Mouse (Mus musculus) cerebellum, adult 2 months (tissue): ENCODE results near the gene Cavin1.

ENCODE experiments used
- CTCF ChIP-seq: fragments of 200-500 bp; IDR thresholded peaks from 2 replicates; pipeline ENCODE4 v1.5.1; 2011; ENCODE audit warnings: low read depth, mild to moderate bottlenecking, control low read depth, low read length, moderate library complexity, borderline replicate concordance; ENCODE audit not compliant: insufficient read depth
- POLR2A ChIP-seq: fragments of 200-500 bp; IDR thresholded peaks from 2 replicates; pipeline ENCODE4 v1.6.1; 2011; ENCODE audit warnings: low read length, control low read depth, borderline replicate concordance; ENCODE audit not compliant: insufficient read depth

DNA sequence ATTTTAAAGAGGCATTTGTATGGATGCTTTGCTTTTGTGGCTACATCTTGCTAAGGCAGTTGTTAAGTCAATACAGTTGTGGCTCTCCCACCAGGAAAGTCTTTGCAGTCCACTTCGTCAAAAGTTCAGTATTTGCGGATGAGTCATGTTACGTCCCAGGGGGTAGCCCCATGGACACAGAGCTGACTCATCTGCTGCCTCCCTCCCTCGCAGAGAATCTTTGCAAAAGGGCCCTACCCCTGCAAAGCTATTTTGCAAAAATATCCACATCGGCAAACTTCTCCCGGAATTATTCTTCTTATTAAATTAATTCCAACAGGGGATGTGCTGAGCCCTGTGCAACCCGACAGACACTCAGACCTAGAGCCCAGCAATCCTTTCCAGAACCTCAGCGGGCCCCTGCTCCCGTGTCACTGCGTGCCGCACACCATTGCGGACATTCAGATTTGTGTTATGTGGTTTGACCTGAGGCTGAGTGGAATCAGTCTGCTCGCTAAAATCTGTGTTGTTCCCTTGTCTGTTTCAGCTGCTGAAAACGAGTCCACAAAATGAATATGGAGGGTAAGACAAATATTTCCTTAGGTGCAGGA is 3.8 kb upstream of the Cavin1 start:
- TF ChIP-seq CTCF, result no peak
- no peak for TF ChIP-seq POLR2A
